In genomic region chr3:70873688-70874551, GRCm38 (mm10) we compare ENCODE assay signal across 10 mouse cellular contexts.
A peak's percentile ranks its signal among the peaks of the same experiment; 100 is the strongest.
DNase-seq lines count a peak whose midpoint lies in the region; ATAC-seq lines count a peak whose summit lies in the region.
"Had no signal": no experiment of that assay in that cellular context is flagged by ENCODE, and none has a peak within 500 bp of the region (broad histone marks: within the 10 kb centered on the region; RNA-seq: fewer than 3 reads in every experiment).

No protein-coding gene starts in this region.

- no peak for ATAC-seq in megakaryocyte, adult 5-6 weeks (ENCODE audit: poor library complexity, severe bottlenecking)

- peak; percentile 36 for DNase-seq in heart, adult 8-10 months (ENCODE audit: low spot score)
- no peak for DNase-seq in heart, postnatal 25 days (ENCODE audit: low spot score)
- peak; percentile 34 for DNase-seq in A20 (ENCODE audit: low read depth, low spot score)
- DNase-seq in brain, embryonic 18.5 days (ENCODE audit: low read depth, low spot score): peak; percentile 60
- DNase-seq in layer of hippocampus, adult 8-10 months (ENCODE audit: low spot score in 2 of 2): peak; percentile 23
- no peak for DNase-seq in urinary bladder, postnatal 10 days (ENCODE audit: low spot score)
- no peak for DNase-seq in adrenal gland, postnatal 4 days (ENCODE audit: low spot score in 2 of 2)
- DNase-seq: cerebellum, adult 11 months; thymus, adult 18-20 months had no signal

- intact Hi-C loops in heart, postnatal 25 days (cut with DNase I): no loop called here

Comparison
In these comparisons a context has a peak if more than half of its experiments do, and no peak if none do; other contexts are left out.
1. DNase-seq: peak in heart, adult 8-10 months (single experiment), A20 (single experiment), brain, embryonic 18.5 days (single experiment) and layer of hippocampus, adult 8-10 months (2 of 2); none in heart, postnatal 25 days (single experiment), urinary bladder, postnatal 10 days (single experiment) and adrenal gland, postnatal 4 days (0 of 2).